Mouse (Mus musculus): Measurements from ENCODE around the gene Rsph10b. TPM values are rescaled to one million over a fixed set of nuclear protein-coding genes. Genes with fewer than 3 reads are reported as not detected.

The Rsph10b gene
- polyA plus RNA-seq (2012; rRNA removed), result 7.4 and 9.4 TPM in 2 replicates

DNA sequence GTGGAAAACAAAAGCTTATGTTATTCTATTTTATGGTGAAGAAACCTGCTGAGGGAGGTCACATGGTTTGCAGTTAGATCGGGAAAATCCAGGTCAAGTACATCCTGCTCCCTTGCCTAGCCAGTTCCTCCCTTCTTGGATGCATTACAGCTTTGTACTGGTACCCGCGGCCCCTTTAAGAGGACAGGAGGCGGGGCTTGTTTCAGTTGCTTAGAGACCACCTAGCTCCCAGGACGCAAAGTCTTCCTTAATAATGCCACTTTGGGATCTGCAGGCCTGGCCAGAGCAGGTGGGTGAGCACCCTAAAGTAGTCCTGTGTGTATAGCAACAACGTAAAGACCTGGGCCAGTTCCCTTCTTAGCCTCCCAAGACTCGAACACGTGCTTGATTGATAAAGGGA lies at the start of gene Rsph10b:
Rsph10b (plus strand) TSS at position 205 of the 400 bp plus-strand sequence.
- DNase-seq (ENCODE audit: low read depth), result peak; percentile 36

DNA sequence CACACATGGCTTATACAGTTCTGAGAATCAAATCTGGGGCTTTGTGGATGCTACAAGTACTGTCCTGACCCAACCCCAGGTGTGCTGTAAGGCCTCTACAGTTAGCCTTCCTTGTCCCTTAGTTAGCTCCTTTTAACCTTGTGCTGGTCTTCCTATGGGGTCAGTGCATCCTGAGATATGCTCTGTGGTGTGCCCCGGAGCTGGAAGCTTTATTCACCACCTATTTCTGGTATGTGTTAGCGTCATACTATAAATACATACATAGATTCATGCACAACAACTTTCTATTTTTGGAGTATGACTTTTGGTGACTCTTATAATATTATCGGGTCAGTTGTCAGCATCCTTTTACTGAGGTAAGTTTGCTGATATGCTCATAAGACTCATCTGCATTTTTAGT lies 47.6 kb upstream of the Rsph10b start:
- DNase-seq (ENCODE audit: low read depth), result no peak
- TF ChIP-seq POLR2A (IDR thresholded peaks at IDR 0.05; ENCODE audit: borderline replicate concordance, extremely low read depth, insufficient read depth, insufficient read length, poor library complexity, severe bottlenecking) (no peak), CTCF (IDR thresholded peaks at IDR 0.05; ENCODE audit: borderline replicate concordance, extremely low read depth, insufficient read depth, insufficient read length) (no peak)

More for the DNA sequence above, at the start of gene Rsph10b:
- TF ChIP-seq POLR2A (IDR thresholded peaks at IDR 0.05; ENCODE audit: borderline replicate concordance, extremely low read depth, insufficient read depth, insufficient read length, poor library complexity, severe bottlenecking) (no peak), CTCF (IDR thresholded peaks at IDR 0.05; ENCODE audit: borderline replicate concordance, extremely low read depth, insufficient read depth, insufficient read length) (no peak)

DNA sequence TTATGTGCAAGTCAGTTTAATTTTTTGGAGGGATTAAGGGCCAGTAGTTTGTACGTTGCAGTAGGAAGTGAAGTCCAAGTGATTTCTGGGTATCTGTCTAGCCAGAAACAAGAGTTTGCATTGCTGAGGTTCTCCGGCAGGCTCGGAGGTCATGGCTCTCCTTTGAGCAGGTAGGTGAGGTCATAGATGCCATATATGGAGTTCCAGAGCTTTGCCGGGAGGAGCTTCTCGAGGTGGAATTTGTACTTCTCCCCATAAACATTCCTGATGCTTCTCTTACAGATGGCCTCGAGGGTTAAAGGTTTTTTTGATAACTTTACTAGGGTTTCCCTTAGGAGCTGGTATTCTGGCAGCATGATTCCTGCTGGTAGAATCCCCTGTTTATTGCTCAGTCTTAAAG lies 42.1 kb upstream of the Rsph10b start:
- DNase-seq (ENCODE audit: low read depth), result no peak
- TF ChIP-seq POLR2A (IDR thresholded peaks at IDR 0.05; ENCODE audit: borderline replicate concordance, extremely low read depth, insufficient read depth, insufficient read length, poor library complexity, severe bottlenecking) (no peak), CTCF (IDR thresholded peaks at IDR 0.05; ENCODE audit: borderline replicate concordance, extremely low read depth, insufficient read depth, insufficient read length) (no peak)

DNA sequence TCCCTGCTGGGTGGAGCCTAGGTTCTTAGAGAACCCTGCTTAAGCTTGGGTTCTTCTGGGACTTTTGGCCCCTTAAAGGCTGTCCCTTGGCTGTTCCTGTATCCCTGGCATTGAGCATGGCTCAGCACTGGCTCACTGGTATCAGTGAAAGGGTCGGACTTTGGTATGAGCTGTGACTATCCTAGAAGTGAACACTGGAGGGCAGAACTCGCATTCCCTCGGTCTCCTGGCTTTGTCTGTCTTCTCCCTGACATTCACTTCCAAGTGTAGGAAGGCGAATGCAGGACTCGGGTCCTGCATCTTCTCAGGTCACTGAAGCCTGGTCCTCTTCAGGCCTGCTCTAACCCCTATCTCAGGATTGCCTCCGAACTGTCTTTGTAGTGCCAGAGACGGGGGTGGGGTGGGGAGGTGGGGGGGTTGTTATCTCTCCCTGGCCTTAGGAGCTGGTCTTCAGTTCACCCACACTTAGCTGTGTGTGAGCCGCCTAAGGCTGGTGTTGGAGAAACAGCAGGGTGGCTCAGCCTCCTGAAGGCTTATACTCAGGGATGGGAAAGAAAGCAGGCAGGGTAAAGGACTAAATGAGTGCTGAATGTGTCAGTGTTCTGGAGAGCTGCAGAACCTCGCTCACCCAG lies 40.5 kb upstream of the Rsph10b start:
- DNase-seq (ENCODE audit: low read depth), result no peak

DNA sequence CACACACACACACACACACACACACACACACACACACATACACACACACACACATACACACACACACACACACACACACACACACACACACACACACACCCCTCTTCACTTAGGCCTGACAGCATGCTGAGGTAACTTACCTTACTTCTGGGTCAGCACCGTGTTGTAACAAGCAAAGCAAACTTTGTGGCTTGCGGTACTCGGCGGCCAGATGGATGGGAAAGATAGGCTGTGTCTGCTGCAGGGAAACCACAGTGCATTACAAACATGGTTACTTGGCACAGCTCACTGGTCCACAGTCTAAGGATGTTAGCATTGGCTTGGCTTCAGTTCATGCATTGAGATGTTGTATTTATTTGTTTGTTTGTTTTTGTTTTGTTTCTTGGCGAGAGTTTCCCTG lies 39.4 kb upstream of the Rsph10b start:
- no peak for DNase-seq (ENCODE audit: low read depth)
- TF ChIP-seq POLR2A (IDR thresholded peaks at IDR 0.05; ENCODE audit: borderline replicate concordance, extremely low read depth, insufficient read depth, insufficient read length, poor library complexity, severe bottlenecking), result no peak
- TF ChIP-seq CTCF (IDR thresholded peaks at IDR 0.05; ENCODE audit: borderline replicate concordance, extremely low read depth, insufficient read depth, insufficient read length), result no peak

More for the DNA sequence above, 40.5 kb upstream of the Rsph10b start:
- TF ChIP-seq CTCF (IDR thresholded peaks at IDR 0.05; ENCODE audit: borderline replicate concordance, extremely low read depth, insufficient read depth, insufficient read length), result no peak
- TF ChIP-seq POLR2A (IDR thresholded peaks at IDR 0.05; ENCODE audit: borderline replicate concordance, extremely low read depth, insufficient read depth, insufficient read length, poor library complexity, severe bottlenecking), result no peak

DNA sequence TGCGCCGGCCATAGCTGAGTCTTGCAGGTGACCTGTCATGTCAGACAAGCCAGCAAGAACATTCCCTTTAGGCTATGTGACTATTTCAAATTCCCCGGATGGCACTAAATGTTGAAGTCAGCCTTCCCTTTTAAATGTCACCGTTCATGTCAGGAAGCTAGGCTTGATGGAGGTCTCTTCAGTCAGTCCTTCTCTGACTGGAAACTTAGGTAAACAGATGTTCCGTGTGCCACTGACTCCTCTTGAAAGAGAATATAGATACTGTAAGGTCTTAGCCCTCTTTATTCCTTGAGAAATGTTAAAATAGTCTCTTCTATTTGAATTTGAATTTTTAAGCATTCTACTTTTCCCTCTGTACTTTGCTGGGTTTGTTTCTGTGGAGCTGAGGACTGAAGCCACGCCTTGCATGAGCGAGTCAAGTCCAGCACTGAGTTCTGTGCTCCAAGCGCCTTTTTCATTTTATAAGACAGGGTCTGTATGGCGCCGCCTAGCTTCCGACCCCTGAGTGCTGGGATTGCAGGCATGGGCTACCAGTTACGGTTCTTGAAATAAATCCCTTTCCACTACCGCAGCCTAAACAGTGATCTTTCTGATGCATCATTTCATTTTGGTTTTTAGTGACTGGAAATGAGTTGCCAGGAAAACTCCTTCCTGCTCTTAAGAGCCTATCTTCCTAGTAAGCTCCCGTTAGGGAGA lies 35.1 kb upstream of the Rsph10b start, which contains the start of gene Ankrd61:
Ankrd61 (minus strand) TSS at position 51 of the 696 bp plus-strand sequence.
- TF ChIP-seq POLR2A (IDR thresholded peaks at IDR 0.05; ENCODE audit: borderline replicate concordance, extremely low read depth, insufficient read depth, insufficient read length, poor library complexity, severe bottlenecking) (no peak), CTCF (IDR thresholded peaks at IDR 0.05; ENCODE audit: borderline replicate concordance, extremely low read depth, insufficient read depth, insufficient read length) (no peak)

DNA sequence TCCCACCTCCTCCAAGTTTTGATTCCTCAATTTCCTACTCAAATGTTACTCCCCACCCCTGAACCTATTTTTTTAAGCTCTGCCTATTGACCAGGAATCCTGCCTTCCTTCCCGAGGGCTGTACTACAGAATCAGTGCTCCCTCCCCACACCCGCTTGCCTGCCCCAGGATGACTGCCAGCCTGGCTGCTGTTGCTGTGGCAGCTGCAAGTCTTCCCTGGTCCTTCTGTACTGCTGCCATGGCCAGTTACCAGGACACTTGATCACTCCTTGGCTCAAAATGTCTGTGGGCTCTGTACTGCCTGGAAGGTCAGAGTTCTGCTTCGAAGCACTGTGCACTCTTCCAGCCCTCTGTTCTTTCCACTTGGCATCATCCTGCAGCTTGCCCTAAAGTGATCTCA lies 30.7 kb upstream of the Rsph10b start:
- no peak for DNase-seq (ENCODE audit: low read depth)
- no peak for TF ChIP-seq CTCF (IDR thresholded peaks at IDR 0.05; ENCODE audit: borderline replicate concordance, extremely low read depth, insufficient read depth, insufficient read length)
- TF ChIP-seq POLR2A (IDR thresholded peaks at IDR 0.05; ENCODE audit: borderline replicate concordance, extremely low read depth, insufficient read depth, insufficient read length, poor library complexity, severe bottlenecking), result no peak

More for the DNA sequence above, 35.1 kb upstream of the Rsph10b start, which contains the start of gene Ankrd61:
- DNase-seq (ENCODE audit: low read depth), result no peak

DNA sequence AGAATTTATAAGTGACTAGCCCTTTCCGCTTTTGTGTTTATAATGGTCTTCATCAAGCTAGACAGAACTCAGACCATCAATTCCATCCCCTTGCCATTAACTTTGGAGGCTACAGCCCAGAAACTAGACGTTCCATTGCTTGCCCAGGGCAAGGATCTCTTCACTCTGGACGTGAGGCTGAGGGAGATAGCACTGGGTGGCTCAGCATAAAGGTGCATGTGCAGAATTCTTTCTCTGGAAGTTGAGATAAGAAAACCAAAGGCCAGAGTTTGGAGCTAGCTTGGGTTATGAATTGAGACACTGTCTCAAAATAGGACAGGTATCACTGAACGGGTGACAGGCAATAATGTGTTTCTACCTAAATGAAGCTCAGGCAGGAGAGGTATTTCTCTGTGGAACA lies 29.0 kb upstream of the Rsph10b start:
- no peak for TF ChIP-seq CTCF (IDR thresholded peaks at IDR 0.05; ENCODE audit: borderline replicate concordance, extremely low read depth, insufficient read depth, insufficient read length)
- TF ChIP-seq POLR2A (IDR thresholded peaks at IDR 0.05; ENCODE audit: borderline replicate concordance, extremely low read depth, insufficient read depth, insufficient read length, poor library complexity, severe bottlenecking), result no peak
- DNase-seq (ENCODE audit: low read depth), result no peak

DNA sequence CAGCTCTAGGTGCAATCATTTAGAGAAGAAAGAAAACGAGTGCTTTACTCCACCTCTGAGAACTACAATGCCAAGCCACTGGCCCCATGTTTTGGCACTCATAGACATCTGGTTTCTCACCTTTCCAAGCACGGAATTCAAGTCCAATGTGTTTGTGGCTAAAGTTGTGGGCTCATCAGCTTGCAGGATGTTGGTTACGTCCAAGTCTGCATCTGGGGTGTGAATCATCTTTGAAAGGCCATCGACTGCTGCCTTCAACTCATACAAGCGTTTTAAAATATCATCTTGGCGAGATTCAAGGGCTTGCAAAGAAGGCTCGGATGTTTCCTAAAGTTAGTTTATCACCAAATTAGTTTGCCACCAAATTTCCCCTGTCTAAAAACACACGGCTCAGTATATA lies 26.4 kb upstream of the Rsph10b start:
- DNase-seq (ENCODE audit: low read depth), result no peak
- TF ChIP-seq CTCF (IDR thresholded peaks at IDR 0.05; ENCODE audit: borderline replicate concordance, extremely low read depth, insufficient read depth, insufficient read length) (no peak), POLR2A (IDR thresholded peaks at IDR 0.05; ENCODE audit: borderline replicate concordance, extremely low read depth, insufficient read depth, insufficient read length, poor library complexity, severe bottlenecking) (no peak)

DNA sequence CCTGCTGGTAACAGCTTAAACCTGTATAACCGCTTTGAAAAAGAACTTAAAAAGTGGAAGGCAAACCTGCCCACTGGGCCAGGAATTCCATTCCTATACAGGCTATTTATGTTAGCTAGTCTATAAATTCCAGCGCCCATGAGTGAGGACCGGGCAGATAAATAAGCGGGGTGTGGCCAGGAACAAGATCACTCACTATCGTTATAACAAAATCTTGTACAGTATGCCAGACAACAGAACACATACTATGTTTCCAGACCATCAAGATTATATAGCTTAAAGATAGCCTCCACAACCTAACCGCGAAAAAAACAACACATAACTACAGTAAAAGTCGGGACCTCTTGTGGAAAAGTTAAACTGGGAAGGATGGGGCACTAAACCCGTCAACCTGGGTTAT lies 23.9 kb upstream of the Rsph10b start:
- no peak for DNase-seq (ENCODE audit: low read depth)
- TF ChIP-seq CTCF (IDR thresholded peaks at IDR 0.05; ENCODE audit: borderline replicate concordance, extremely low read depth, insufficient read depth, insufficient read length), result no peak
- no peak for TF ChIP-seq POLR2A (IDR thresholded peaks at IDR 0.05; ENCODE audit: borderline replicate concordance, extremely low read depth, insufficient read depth, insufficient read length, poor library complexity, severe bottlenecking)

DNA sequence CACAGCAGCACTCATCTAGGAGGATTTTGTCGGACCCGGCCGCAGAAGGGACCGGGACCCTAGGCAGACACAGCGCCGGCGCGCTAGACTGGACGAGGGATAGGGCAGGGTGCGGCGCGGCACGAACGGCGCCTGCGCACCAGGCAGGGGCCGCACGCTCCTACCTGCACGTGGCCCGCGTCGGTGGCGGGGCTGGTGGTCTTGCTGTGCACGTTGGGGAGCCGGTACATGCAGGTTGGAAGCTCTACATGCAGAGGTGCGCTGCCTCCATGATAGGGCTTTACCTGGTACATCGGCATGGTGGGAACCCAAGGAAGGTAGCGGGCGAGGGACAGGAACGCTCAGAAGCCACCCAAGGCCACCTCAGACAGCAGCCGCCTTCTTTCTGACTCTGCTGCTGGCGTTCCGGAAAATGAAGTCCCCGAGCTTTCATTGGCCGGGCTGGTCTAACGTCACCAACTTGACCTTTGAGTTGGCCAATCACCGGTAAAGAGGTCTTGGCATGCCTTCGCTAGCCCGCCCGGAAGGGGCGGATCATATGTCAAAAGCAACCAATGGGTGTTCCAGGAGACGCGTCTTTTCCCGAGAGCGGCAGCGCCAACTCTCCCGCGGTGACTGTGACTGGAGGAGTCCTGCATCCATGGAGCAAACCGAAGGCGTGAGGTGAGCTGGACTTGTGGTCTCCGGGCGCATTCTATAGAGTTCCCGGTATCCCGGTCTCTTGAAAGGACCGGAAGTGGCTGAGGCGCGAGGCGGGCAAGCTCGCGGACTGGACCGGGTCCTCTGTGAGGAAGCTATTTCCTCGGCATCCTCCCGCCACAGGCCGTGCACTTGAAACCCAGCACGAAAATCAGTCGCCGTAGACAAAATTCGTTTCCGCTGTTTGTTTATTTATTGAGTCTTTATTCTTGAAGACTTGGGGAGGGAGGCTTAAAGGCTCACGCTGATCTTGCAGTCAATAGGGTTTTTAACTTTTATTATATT lies 23.1 kb upstream of the Rsph10b start, which contains the start of the genes Aimp2 and Pms2:
Aimp2 (minus strand) TSS at position 431 of the 984 bp plus-strand sequence.
Pms2 (plus strand) TSS at position 548 of the 984 bp plus-strand sequence.
- peak; percentile 100 for DNase-seq (ENCODE audit: low read depth)
- TF ChIP-seq POLR2A (IDR thresholded peaks at IDR 0.05; ENCODE audit: borderline replicate concordance, extremely low read depth, insufficient read depth, insufficient read length, poor library complexity, severe bottlenecking) (no peak; the same call in none of the 2 replicates), CTCF (IDR thresholded peaks at IDR 0.05; ENCODE audit: borderline replicate concordance, extremely low read depth, insufficient read depth, insufficient read length) (no peak)
